ENCODE assay signal across 10 mouse cellular contexts in the genomic region with DNA sequence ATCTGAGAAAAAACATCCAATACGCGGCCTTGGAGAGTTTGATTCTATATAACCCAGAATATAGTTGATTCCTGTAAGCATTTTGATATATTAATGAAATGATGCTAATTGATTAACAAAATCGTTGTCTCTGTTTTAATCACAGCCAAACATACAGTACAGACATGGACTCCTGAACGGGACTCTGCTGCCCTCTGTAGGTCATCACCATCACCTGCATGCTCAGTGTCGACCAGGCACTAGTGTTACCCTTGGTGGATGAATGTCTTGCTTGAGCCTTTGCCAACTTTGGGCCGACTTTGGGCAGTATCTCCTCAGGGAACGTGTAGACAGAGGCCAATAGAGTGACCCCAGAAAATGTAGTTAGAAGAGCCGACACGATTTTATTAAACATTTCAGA. TPM values are rescaled to one million over a fixed set of nuclear protein-coding genes. Genes with fewer than 3 reads are reported as not detected.
A peak's percentile ranks its signal among the peaks of the same experiment; 100 is the strongest.
DNase-seq lines count a peak whose midpoint lies in the region; ATAC-seq and TF ChIP-seq lines count a peak whose summit lies in the region.
"Had no signal": no experiment of that assay in that cellular context is flagged by ENCODE, and none has a peak within 500 bp of the region (broad histone marks: within the 10 kb centered on the region; RNA-seq: fewer than 3 reads in every experiment).

No protein-coding gene starts in this region.

- peak; percentile 53 for TF ChIP-seq CTCF in Patski (IDR thresholded peaks at IDR 0.05)

- in situ Hi-C loops in Patski (cut with MboI; ENCODE audit: low pct_unique_long_range_greater_than_20kb): no loop called here

- peaks cover 7% of the 10 kb centered on the region for H3K27me3 ChIP-seq in Patski
- H3K27me3 ChIP-seq: embryonic facial prominence, embryonic 12.5 days; limb, embryonic 13.5 days had no signal

- peak; percentile 19 to 66 for DNase-seq in layer of hippocampus, adult 18-20 months (ENCODE audit: low spot score in 2 of 2)
- no peak for DNase-seq in layer of hippocampus, adult 9-11 months
- DNase-seq in Patski (ENCODE audit: low read depth, low spot score): no peak
- DNase-seq in c-Kit-positive CD71-negative TER-119-negative erythroid progenitor cells, embryonic 14.5 days (ENCODE audit: low read depth): peak; percentile 16
- peak; percentile 43 for DNase-seq in forelimb bud, embryonic 11.5 days (ENCODE audit: low read depth, low spot score)
- peak; percentile 24 to 41 for DNase-seq in layer of hippocampus, postnatal 14 days (ENCODE audit: low spot score in 2 of 2)
- peak; percentile 42 for DNase-seq in retina, postnatal 1 day
- DNase-seq in spleen, adult 12 weeks (ENCODE audit: low spot score): no peak

- POLR2A ChIA-PET in Patski (lab: Charles Lee): no interaction called here

- ATAC-seq in Patski: no peak

- CTCF ChIA-PET in Patski (lab: Charles Lee): no interaction called here

RNA-seq across cellular contexts. Expression of gene Krtap7-1, which starts 9.5 kb away (rescaled TPM):
- not detected for total RNA-seq in layer of hippocampus, adult 18-20 months (2021)
- polyA plus RNA-seq in Patski (2021): not detected
- total RNA-seq in layer of hippocampus, postnatal 14 days (2021): not detected
- polyA plus RNA-seq: embryonic facial prominence, embryonic 12.5 days; limb, embryonic 13.5 days had no signal

RNA-seq across cellular contexts. Expression of gene Krtap8-1, which starts 29.9 kb away (rescaled TPM):
- total RNA-seq in layer of hippocampus, adult 18-20 months (2021): not detected
- polyA plus RNA-seq in Patski (2021): not detected
- total RNA-seq in layer of hippocampus, postnatal 14 days (2021): not detected
- polyA plus RNA-seq: embryonic facial prominence, embryonic 12.5 days; limb, embryonic 13.5 days had no signal

RNA-seq across cellular contexts. Expression of gene Krtap11-1, which starts 53.3 kb away (rescaled TPM):
- not detected for total RNA-seq in layer of hippocampus, adult 18-20 months (2021)
- not detected for polyA plus RNA-seq in Patski (2021)
- not detected for total RNA-seq in layer of hippocampus, postnatal 14 days (2021)
- polyA plus RNA-seq: embryonic facial prominence, embryonic 12.5 days; limb, embryonic 13.5 days had no signal

Comparison
In these comparisons a context has a peak if more than half of its experiments do, and no peak if none do; other contexts are left out.
1. DNase-seq: peak in layer of hippocampus, adult 18-20 months (2 of 2), c-Kit-positive CD71-negative TER-119-negative erythroid progenitor cells, embryonic 14.5 days (single experiment), forelimb bud, embryonic 11.5 days (single experiment), layer of hippocampus, postnatal 14 days (2 of 2) and retina, postnatal 1 day (single experiment); none in layer of hippocampus, adult 9-11 months (single experiment), Patski (single experiment) and spleen, adult 12 weeks (single experiment).